Mouse (Mus musculus): Measurements from ENCODE around the gene Cds2. TPM values are rescaled to one million over a fixed set of nuclear protein-coding genes. Genes with fewer than 3 reads are reported as not detected.
"Not testable (repeated sequence)": the region's sequence is repeated elsewhere in the genome, so short reads cannot be mapped to it uniquely, and the experiment has no call there.

Cds2 gene
- polyA plus RNA-seq, 1 experiment, result 74.3 TPM

GRCm38 (mm10) chr2:132235291-132235690 lies 27.7 kb upstream of the Cds2 start:
- Histone ChIP-seq H3K4me3 (ENCODE audit: low read depth, low read length) (no peak overlapping the region), H3K9ac (ENCODE audit: low read depth, poor library complexity, severe bottlenecking) (no peak overlapping the region), H3K36me3 (ENCODE audit: control insufficient read depth, insufficient read depth, low read length, poor library complexity, severe bottlenecking) (no peaks in the 10 kb centered on the region), H3K4me1 (ENCODE audit: control insufficient read depth, insufficient read depth, low read length) (peaks cover 8% of the 10 kb centered on the region), H3K9me3 (replicated peaks; ENCODE audit: control insufficient read depth, insufficient read depth, low read length, poor library complexity, severe bottlenecking) (no peaks in the 10 kb centered on the region), H3K27me3 (ENCODE audit: control insufficient read depth, insufficient read depth, low read length, poor library complexity, severe bottlenecking) (no peaks in the 10 kb centered on the region), H3K27ac (ENCODE audit: insufficient read depth, low read length) (peak overlapping the region; percentile 42; the same call in 1 of the 2 replicates)
- TF ChIP-seq EP300 (IDR thresholded peaks at IDR 0.05; ENCODE audit: insufficient read depth, low read depth, low read length) (0 out of 2 replicates have a peak, but pooled peaks have one; percentile 31), POLR2A (IDR thresholded peaks at IDR 0.05; ENCODE audit: insufficient read depth, low read length) (no peak)

GRCm38 (mm10) chr2:132235975-132236374 lies 27.0 kb upstream of the Cds2 start:
- Histone ChIP-seq H3K27ac (ENCODE audit: insufficient read depth, low read length) (no peak overlapping the region), H3K27me3 (ENCODE audit: control insufficient read depth, insufficient read depth, low read length, poor library complexity, severe bottlenecking) (no peaks in the 10 kb centered on the region), H3K9ac (ENCODE audit: low read depth, poor library complexity, severe bottlenecking) (no peak overlapping the region), H3K9me3 (replicated peaks; ENCODE audit: control insufficient read depth, insufficient read depth, low read length, poor library complexity, severe bottlenecking) (no peaks in the 10 kb centered on the region), H3K36me3 (ENCODE audit: control insufficient read depth, insufficient read depth, low read length, poor library complexity, severe bottlenecking) (no peaks in the 10 kb centered on the region), H3K4me3 (ENCODE audit: low read depth, low read length) (no peak overlapping the region), H3K4me1 (ENCODE audit: control insufficient read depth, insufficient read depth, low read length) (peaks cover 8% of the 10 kb centered on the region)
- no peak for TF ChIP-seq EP300 (IDR thresholded peaks at IDR 0.05; ENCODE audit: insufficient read depth, low read depth, low read length)
- TF ChIP-seq CTCF (IDR thresholded peaks at IDR 0.05; ENCODE audit: low read depth, low read length), result no peak
- TF ChIP-seq POLR2A (IDR thresholded peaks at IDR 0.05; ENCODE audit: insufficient read depth, low read length), result no peak

- not testable (repeated sequence) for H3K36me3 ChIP-seq (ENCODE audit: control insufficient read depth, insufficient read depth, low read length, poor library complexity, severe bottlenecking); H3K27me3 ChIP-seq (ENCODE audit: control insufficient read depth, insufficient read depth, low read length, poor library complexity, severe bottlenecking); H3K9me3 ChIP-seq (replicated peaks; ENCODE audit: control insufficient read depth, insufficient read depth, low read length, poor library complexity, severe bottlenecking); H3K27ac ChIP-seq (ENCODE audit: insufficient read depth, low read length); H3K9ac ChIP-seq (ENCODE audit: low read depth, poor library complexity, severe bottlenecking); H3K4me1 ChIP-seq (ENCODE audit: control insufficient read depth, insufficient read depth, low read length); H3K4me3 ChIP-seq (ENCODE audit: low read depth, low read length)
Observed at GRCm38 (mm10) chr2:132239434-132239833, 23.5 kb upstream of the Cds2 start.

GRCm38 (mm10) chr2:132240457-132240856 lies 22.5 kb upstream of the Cds2 start:
- not testable (repeated sequence) for H3K27ac ChIP-seq (ENCODE audit: insufficient read depth, low read length); H3K9me3 ChIP-seq (replicated peaks; ENCODE audit: control insufficient read depth, insufficient read depth, low read length, poor library complexity, severe bottlenecking); H3K36me3 ChIP-seq (ENCODE audit: control insufficient read depth, insufficient read depth, low read length, poor library complexity, severe bottlenecking); H3K4me3 ChIP-seq (ENCODE audit: low read depth, low read length); H3K27me3 ChIP-seq (ENCODE audit: control insufficient read depth, insufficient read depth, low read length, poor library complexity, severe bottlenecking); H3K4me1 ChIP-seq (ENCODE audit: control insufficient read depth, insufficient read depth, low read length); H3K9ac ChIP-seq (ENCODE audit: low read depth, poor library complexity, severe bottlenecking)
- peak; percentile 21 for TF ChIP-seq CTCF (IDR thresholded peaks at IDR 0.05; ENCODE audit: low read depth, low read length)

GRCm38 (mm10) chr2:132243370-132243769 lies 19.6 kb upstream of the Cds2 start:
- Histone ChIP-seq H3K36me3 (ENCODE audit: control insufficient read depth, insufficient read depth, low read length, poor library complexity, severe bottlenecking) (peaks cover 9% of the 10 kb centered on the region; the same call in 1 of the 2 replicates), H3K4me1 (ENCODE audit: control insufficient read depth, insufficient read depth, low read length) (no peaks in the 10 kb centered on the region)
- TF ChIP-seq CTCF (IDR thresholded peaks at IDR 0.05; ENCODE audit: low read depth, low read length) (no peak), EP300 (IDR thresholded peaks at IDR 0.05; ENCODE audit: insufficient read depth, low read depth, low read length) (no peak), POLR2A (IDR thresholded peaks at IDR 0.05; ENCODE audit: insufficient read depth, low read length) (no peak)

GRCm38 (mm10) chr2:132247539-132248313 lies 15.2 kb upstream of the Cds2 start, which contains the start of gene Tmem230:
Gene Tmem230 (minus strand): TSS chr2:132247807.
- Histone ChIP-seq H3K27ac (ENCODE audit: insufficient read depth, low read length) (peak within 1 kb of the TSS; percentile 43; the same call in 1 of the 2 replicates), H3K4me3 (ENCODE audit: low read depth, low read length) (peak within 1 kb of the TSS; percentile 73), H3K36me3 (ENCODE audit: control insufficient read depth, insufficient read depth, low read length, poor library complexity, severe bottlenecking) (peaks cover 36% of the 10 kb centered on the region), H3K27me3 (ENCODE audit: control insufficient read depth, insufficient read depth, low read length, poor library complexity, severe bottlenecking) (no peaks in the 10 kb centered on the region), H3K4me1 (ENCODE audit: control insufficient read depth, insufficient read depth, low read length) (no peaks in the 10 kb centered on the region), H3K9me3 (replicated peaks; ENCODE audit: control insufficient read depth, insufficient read depth, low read length, poor library complexity, severe bottlenecking) (no peaks in the 10 kb centered on the region), H3K9ac (ENCODE audit: low read depth, poor library complexity, severe bottlenecking) (peak within 1 kb of the TSS; percentile 85)
- TF ChIP-seq POLR2A (IDR thresholded peaks at IDR 0.05; ENCODE audit: insufficient read depth, low read length) (peak; percentile 60), EP300 (IDR thresholded peaks at IDR 0.05; ENCODE audit: insufficient read depth, low read depth, low read length) (0 out of 2 replicates have a peak, but pooled peaks have one; percentile 30), CTCF (IDR thresholded peaks at IDR 0.05; ENCODE audit: low read depth, low read length) (no peak)

More at GRCm38 (mm10) chr2:132243370-132243769, 19.6 kb upstream of the Cds2 start:
- Histone ChIP-seq H3K9ac (ENCODE audit: low read depth, poor library complexity, severe bottlenecking) (no peak overlapping the region), H3K27ac (ENCODE audit: insufficient read depth, low read length) (no peak overlapping the region), H3K4me3 (ENCODE audit: low read depth, low read length) (no peak overlapping the region), H3K27me3 (ENCODE audit: control insufficient read depth, insufficient read depth, low read length, poor library complexity, severe bottlenecking) (no peaks in the 10 kb centered on the region), H3K9me3 (replicated peaks; ENCODE audit: control insufficient read depth, insufficient read depth, low read length, poor library complexity, severe bottlenecking) (no peaks in the 10 kb centered on the region)

Measured in ES-Bruce4 (cell line).